Mouse (Mus musculus): ENCODE results near the gene Zfand2a.

GRCm38 (mm10) chr5:139521987-139522386 lies 37.6 kb upstream of the Zfand2a start:
- TF ChIP-seq CTCF (IDR thresholded peaks at IDR 0.05; ENCODE audit: low read depth, low read length) (no peak), TAL1 (conservative IDR thresholded peaks at IDR 0.05; ENCODE audit: low read depth, low read length) (no peak), GATA1 (IDR thresholded peaks at IDR 0.05; ENCODE audit: borderline replicate concordance, low read length) (no peak), POLR2AphosphoS5 (IDR thresholded peaks at IDR 0.05; ENCODE audit: insufficient replicate concordance, low read depth, low read length) (no peak), GATA2 (IDR thresholded peaks at IDR 0.05; ENCODE audit: borderline replicate concordance, low read depth, low read length) (no peak)
